Mouse (Mus musculus) cerebellum, adult 2 months (tissue): ENCODE measurements around the gene Gm20458.

ENCODE experiments used
- CTCF ChIP-seq: fragments of 200-500 bp; IDR thresholded peaks from 2 replicates; pipeline ENCODE4 v1.5.1; 2011; ENCODE audit warnings: low read depth, mild to moderate bottlenecking, control low read depth, low read length, moderate library complexity, borderline replicate concordance; ENCODE audit not compliant: insufficient read depth
- POLR2A ChIP-seq: fragments of 200-500 bp; IDR thresholded peaks from 2 replicates; pipeline ENCODE4 v1.6.1; 2011; ENCODE audit warnings: low read length, control low read depth, borderline replicate concordance; ENCODE audit not compliant: insufficient read depth

DNA sequence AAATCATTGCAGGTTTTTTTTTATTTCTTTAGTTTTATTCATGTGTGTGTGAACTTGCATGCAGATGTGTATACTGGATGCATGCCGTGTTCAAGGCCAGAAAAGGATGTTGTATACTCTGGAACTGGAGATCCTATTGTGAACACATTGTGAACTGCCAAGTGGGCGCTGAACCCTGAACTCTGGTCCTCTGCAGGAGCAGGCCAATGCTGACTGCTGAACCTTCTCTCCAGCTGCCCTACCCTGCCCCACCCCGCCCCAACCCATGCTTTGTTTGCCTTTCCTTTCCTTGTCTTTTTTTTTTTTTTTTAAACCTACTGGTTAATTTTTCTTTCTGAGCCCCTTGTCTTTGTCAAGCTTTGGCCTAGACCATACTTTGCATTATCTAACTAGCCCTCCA, 54.1 kb downstream of the Gm20458 start:
- TF ChIP-seq CTCF: no peak
- TF ChIP-seq POLR2A: no peak
